Mouse (Mus musculus) heart, adult 2 months (tissue): Measurements from ENCODE around the gene Tbx6.

Experiments
- CTCF ChIP-seq: fragments of 200-600 bp; IDR thresholded peaks from 2 replicates; pipeline ENCODE4 v1.8.1; 2022; ENCODE audit warnings: antibody characterized with exemption, mild to moderate bottlenecking, moderate library complexity
- EP300 ChIP-seq: fragments of 200-500 bp; IDR thresholded peaks from 2 replicates; pipeline ENCODE4 v1.6.1; 2011; ENCODE audit warnings: low read depth, low read length, control low read depth; ENCODE audit not compliant: insufficient read depth
- POLR2A ChIP-seq: fragments of 200-500 bp; IDR thresholded peaks from 2 replicates; pipeline ENCODE4 v1.6.1; 2011; ENCODE audit warnings: mild to moderate bottlenecking, low read depth, low read length, control low read depth; ENCODE audit not compliant: insufficient read depth

- peak; percentile 100 for TF ChIP-seq POLR2A
- peak; percentile 64; the same call in 1 of the 2 replicates for TF ChIP-seq CTCF
- TF ChIP-seq EP300 = peak; percentile 61; the same call in 1 of the 2 replicates
Observed at GRCm38 (mm10) chr7:126799050-126799467, 17.8 kb downstream of the Tbx6 start.
